Mouse (Mus musculus): ENCODE measurements around the gene Nlrp6. TPM values are rescaled to one million over a fixed set of nuclear protein-coding genes. Genes with fewer than 3 reads are reported as not detected.

Gene Nlrp6
- 0.08 and 0.23 TPM in 2 replicates for polyA plus RNA-seq (2012; rRNA removed)

GRCm38 (mm10) chr7:140920418-140921029, at the start of gene Nlrp6:
TSS of gene Nlrp6 (plus strand) at chr7:140920902.
- Histone ChIP-seq H3K27me3 (ENCODE audit: control insufficient read depth, insufficient read depth, low read length) (no peaks in the 10 kb centered on the region; the same call in 1 of the 2 replicates), H3K4me1 (ENCODE audit: control insufficient read depth, insufficient read depth, low read length) (peaks cover 3% of the 10 kb centered on the region), H3K36me3 (ENCODE audit: control insufficient read depth, insufficient read depth, low read length) (no peaks in the 10 kb centered on the region), H3K4me3 (ENCODE audit: control insufficient read depth, low read depth, low read length) (no peak within 1 kb of the TSS), H3K27ac (ENCODE audit: control insufficient read depth, insufficient read depth, low read depth, low read length) (no peak within 1 kb of the TSS)
- TF ChIP-seq POLR2A (IDR thresholded peaks at IDR 0.05; ENCODE audit: control insufficient read depth, low read depth, low read length) (no peak), CTCF (IDR thresholded peaks at IDR 0.05; ENCODE audit: control insufficient read depth, insufficient read depth, insufficient replicate concordance, low read depth, low read length) (no peak)

GRCm38 (mm10) chr7:140874224-140874623, 46.5 kb upstream of the Nlrp6 start:
- Histone ChIP-seq H3K4me3 (ENCODE audit: control insufficient read depth, low read depth, low read length) (no peak overlapping the region), H3K27ac (ENCODE audit: control insufficient read depth, insufficient read depth, low read depth, low read length) (no peak overlapping the region), H3K36me3 (ENCODE audit: control insufficient read depth, insufficient read depth, low read length) (peaks cover 2% of the 10 kb centered on the region), H3K4me1 (ENCODE audit: control insufficient read depth, insufficient read depth, low read length) (no peaks in the 10 kb centered on the region), H3K27me3 (ENCODE audit: control insufficient read depth, insufficient read depth, low read length) (no peaks in the 10 kb centered on the region)
- TF ChIP-seq CTCF (IDR thresholded peaks at IDR 0.05; ENCODE audit: control insufficient read depth, insufficient read depth, insufficient replicate concordance, low read depth, low read length) (no peak), POLR2A (IDR thresholded peaks at IDR 0.05; ENCODE audit: control insufficient read depth, low read depth, low read length) (no peak)

GRCm38 (mm10) chr7:140877364-140877763, 43.3 kb upstream of the Nlrp6 start:
- TF ChIP-seq CTCF (IDR thresholded peaks at IDR 0.05; ENCODE audit: control insufficient read depth, insufficient read depth, insufficient replicate concordance, low read depth, low read length) (no peak), POLR2A (IDR thresholded peaks at IDR 0.05; ENCODE audit: control insufficient read depth, low read depth, low read length) (no peak)
- H3K4me3 ChIP-seq (ENCODE audit: control insufficient read depth, low read depth, low read length) = no peak overlapping the region

GRCm38 (mm10) chr7:140879355-140879754, 41.3 kb upstream of the Nlrp6 start:
- TF ChIP-seq POLR2A (IDR thresholded peaks at IDR 0.05; ENCODE audit: control insufficient read depth, low read depth, low read length) (no peak), CTCF (IDR thresholded peaks at IDR 0.05; ENCODE audit: control insufficient read depth, insufficient read depth, insufficient replicate concordance, low read depth, low read length) (no peak)
- Histone ChIP-seq H3K4me1 (ENCODE audit: control insufficient read depth, insufficient read depth, low read length) (peaks cover 3% of the 10 kb centered on the region), H3K27me3 (ENCODE audit: control insufficient read depth, insufficient read depth, low read length) (no peaks in the 10 kb centered on the region), H3K27ac (ENCODE audit: control insufficient read depth, insufficient read depth, low read depth, low read length) (no peak overlapping the region), H3K36me3 (ENCODE audit: control insufficient read depth, insufficient read depth, low read length) (peaks cover 2% of the 10 kb centered on the region), H3K4me3 (ENCODE audit: control insufficient read depth, low read depth, low read length) (no peak overlapping the region)

More at GRCm38 (mm10) chr7:140877364-140877763, 43.3 kb upstream of the Nlrp6 start:
- H3K36me3 ChIP-seq (ENCODE audit: control insufficient read depth, insufficient read depth, low read length) = peaks cover 2% of the 10 kb centered on the region
- H3K27me3 ChIP-seq (ENCODE audit: control insufficient read depth, insufficient read depth, low read length) = no peaks in the 10 kb centered on the region
- no peak overlapping the region for H3K27ac ChIP-seq (ENCODE audit: control insufficient read depth, insufficient read depth, low read depth, low read length)
- peaks cover 3% of the 10 kb centered on the region for H3K4me1 ChIP-seq (ENCODE audit: control insufficient read depth, insufficient read depth, low read length)

GRCm38 (mm10) chr7:140880419-140880818, 40.3 kb upstream of the Nlrp6 start:
- H3K27ac ChIP-seq (ENCODE audit: control insufficient read depth, insufficient read depth, low read depth, low read length) = no peak overlapping the region
- peaks cover 2% of the 10 kb centered on the region for H3K36me3 ChIP-seq (ENCODE audit: control insufficient read depth, insufficient read depth, low read length)
- no peak for TF ChIP-seq POLR2A (IDR thresholded peaks at IDR 0.05; ENCODE audit: control insufficient read depth, low read depth, low read length)
- peaks cover 3% of the 10 kb centered on the region for H3K4me1 ChIP-seq (ENCODE audit: control insufficient read depth, insufficient read depth, low read length)
- no peaks in the 10 kb centered on the region for H3K27me3 ChIP-seq (ENCODE audit: control insufficient read depth, insufficient read depth, low read length)
- no peak overlapping the region; the same call in 1 of the 2 replicates for H3K4me3 ChIP-seq (ENCODE audit: control insufficient read depth, low read depth, low read length)

GRCm38 (mm10) chr7:140880865-140881515, 39.7 kb upstream of the Nlrp6 start:
- Histone ChIP-seq H3K27me3 (ENCODE audit: control insufficient read depth, insufficient read depth, low read length) (no peaks in the 10 kb centered on the region), H3K27ac (ENCODE audit: control insufficient read depth, insufficient read depth, low read depth, low read length) (no peak overlapping the region), H3K4me1 (ENCODE audit: control insufficient read depth, insufficient read depth, low read length) (peaks cover 3% of the 10 kb centered on the region), H3K4me3 (ENCODE audit: control insufficient read depth, low read depth, low read length) (peak overlapping the region; percentile 97), H3K36me3 (ENCODE audit: control insufficient read depth, insufficient read depth, low read length) (peaks cover 2% of the 10 kb centered on the region)
- TF ChIP-seq CTCF (IDR thresholded peaks at IDR 0.05; ENCODE audit: control insufficient read depth, insufficient read depth, insufficient replicate concordance, low read depth, low read length) (no peak), POLR2A (IDR thresholded peaks at IDR 0.05; ENCODE audit: control insufficient read depth, low read depth, low read length) (no peak)

- peaks cover 3% of the 10 kb centered on the region for H3K4me1 ChIP-seq (ENCODE audit: control insufficient read depth, insufficient read depth, low read length)
- peak within 1 kb of the TSS; percentile 89 for H3K27ac ChIP-seq (ENCODE audit: control insufficient read depth, insufficient read depth, low read depth, low read length)
- H3K36me3 ChIP-seq (ENCODE audit: control insufficient read depth, insufficient read depth, low read length) = peaks cover 3% of the 10 kb centered on the region
- no peaks in the 10 kb centered on the region for H3K27me3 ChIP-seq (ENCODE audit: control insufficient read depth, insufficient read depth, low read length)
- peak within 1 kb of the TSS; percentile 97 for H3K4me3 ChIP-seq (ENCODE audit: control insufficient read depth, low read depth, low read length)
- TF ChIP-seq POLR2A (IDR thresholded peaks at IDR 0.05; ENCODE audit: control insufficient read depth, low read depth, low read length) (peak; percentile 93), CTCF (IDR thresholded peaks at IDR 0.05; ENCODE audit: control insufficient read depth, insufficient read depth, insufficient replicate concordance, low read depth, low read length) (no peak)
Observed at GRCm38 (mm10) chr7:140881696-140882468, 38.8 kb upstream of the Nlrp6 start, which contains the start of the genes Psmd13 and Sirt3. TSS of gene Psmd13 (plus strand) at chr7:140881968. TSS of gene Sirt3 (minus strand) at chr7:140882309.

Measured in testis, adult 2 months (tissue).